In genomic region chr12:92302951-92303591, GRCm38 (mm10) we compare ENCODE assay signal across 9 mouse cellular contexts.
DNase-seq lines count a peak whose midpoint lies in the region; ATAC-seq and TF ChIP-seq lines count a peak whose summit lies in the region.
"Had no signal": no experiment of that assay in that cellular context is flagged by ENCODE, and none has a peak within 500 bp of the region (broad histone marks: within the 10 kb centered on the region; RNA-seq: fewer than 3 reads in every experiment).

No protein-coding gene starts in this region.

- no peaks in the 10 kb centered on the region for H3K36me3 ChIP-seq in ES-E14 (ENCODE audit: control insufficient read depth, insufficient read depth, low read length, poor library complexity, severe bottlenecking)
- no peaks in the 10 kb centered on the region for H3K36me3 ChIP-seq in hindbrain, embryonic 13.5 days
- H3K36me3 ChIP-seq: liver, embryonic 15.5 days had no signal

- H3K4me3 ChIP-seq in ES-E14 (ENCODE audit: insufficient read depth in 1 of 2, low read depth in 1 of 2, low read length in 2 of 2, poor library complexity in 1 of 2, severe bottlenecking in 1 of 2) = no peak overlapping the region
- H3K4me3 ChIP-seq in hindbrain, embryonic 13.5 days = no peak overlapping the region
- H3K4me3 ChIP-seq: liver, embryonic 15.5 days had no signal

- H3K9me3 ChIP-seq in ES-E14 (ENCODE audit: control insufficient read depth, insufficient read depth, low read depth, low read length) = no peaks in the 10 kb centered on the region
- no peaks in the 10 kb centered on the region for H3K9me3 ChIP-seq in hindbrain, embryonic 13.5 days
- H3K9me3 ChIP-seq: liver, embryonic 15.5 days had no signal

- no peaks in the 10 kb centered on the region for H3K4me1 ChIP-seq in ES-E14 (ENCODE audit: control insufficient read depth in 2 of 2, insufficient read depth in 2 of 2, low read length in 2 of 2, poor library complexity in 1 of 2)
- H3K4me1 ChIP-seq in hindbrain, embryonic 13.5 days (replicated peaks) = 0 out of 2 replicates have a peak, but pooled peaks cover 5% of the 10 kb centered on the region
- H3K4me1 ChIP-seq: liver, embryonic 15.5 days had no signal

- H3K4me2 ChIP-seq in hindbrain, embryonic 13.5 days = peak overlapping the region; percentile 40
- H3K4me2 ChIP-seq: liver, embryonic 15.5 days had no signal

- DNase-seq in ES-E14 (ENCODE audit: low read depth, low spot score) = peak; percentile 62
- peak; percentile 74 for DNase-seq in adrenal gland, postnatal 10 days
- peak; percentile 62 for DNase-seq in embryo, embryonic 11.5 days (ENCODE audit: low read depth, low spot score)
- DNase-seq in layer of hippocampus, postnatal 14 days (ENCODE audit: low spot score in 2 of 2) = peak; percentile 70 to 84
- peak; percentile 88 to 92 for DNase-seq in right cerebral cortex, postnatal 10 days (ENCODE audit: low spot score in 2 of 2)

- WGBS in hindbrain, embryonic 13.5 days = 18% methylated on average over 14 of the region's 14 CpGs

- no peak overlapping the region for H3K27ac ChIP-seq in ES-E14 (ENCODE audit: insufficient read depth, low read depth, low read length, poor library complexity, severe bottlenecking)
- no peak overlapping the region for H3K27ac ChIP-seq in hindbrain, embryonic 13.5 days
- H3K27ac ChIP-seq: liver, embryonic 15.5 days had no signal

- H3K9ac ChIP-seq in ES-E14 (ENCODE audit: insufficient read depth, low read depth, low read length, poor library complexity, severe bottlenecking) = no peak overlapping the region
- H3K9ac ChIP-seq in hindbrain, embryonic 13.5 days = no peak overlapping the region
- H3K9ac ChIP-seq: liver, embryonic 15.5 days had no signal

- peak; percentile 81 for ATAC-seq in hindbrain, embryonic 13.5 days (ENCODE audit: low FRiP score)
- ATAC-seq in megakaryocyte progenitor cell, adult 5-6 weeks (replicated peaks; ENCODE audit: poor library complexity) = peak; percentile 97
- no peak for ATAC-seq in monocyte, adult 5-6 weeks (replicated peaks; ENCODE audit: insufficient number of reproducible peaks, low FRiP score, low TSS enrichment, poor library complexity, severe bottlenecking)

- in situ Hi-C loops in ES-E14 (cut with MboI; ENCODE audit: low sequenced_read_pairs in 2 of 2, unreplicated experiment in 2 of 2) = no loop called here

- no peaks in the 10 kb centered on the region for H3K27me3 ChIP-seq in hindbrain, embryonic 13.5 days
- H3K27me3 ChIP-seq: liver, embryonic 15.5 days had no signal

TF ChIP-seq in ES-E14, 5 proteins besides CTCF, POLR2A, EP300 and RAD21:
- TF ChIP-seq ZNF384 (IDR thresholded peaks at IDR 0.05; ENCODE audit: low read depth, low read length) (0 out of 2 replicates have a peak, but pooled peaks have one; percentile 6), ZC3H11A (IDR thresholded peaks at IDR 0.05; ENCODE audit: borderline replicate concordance, low read depth, low read length) (peak; percentile 79), CHD2 (IDR thresholded peaks at IDR 0.05; ENCODE audit: low read depth, low read length) (no peak), MAFK (IDR thresholded peaks at IDR 0.05; ENCODE audit: insufficient read depth, low read depth, low read length) (no peak), HCFC1 (IDR thresholded peaks at IDR 0.05; ENCODE audit: borderline replicate concordance, insufficient read depth, low read length) (no peak)
